ENCODE assay signal across 1 mouse cellular context in genomic region chr4:133967138-133967865, GRCm38 (mm10).
A peak's percentile ranks its signal among the peaks of the same experiment; 100 is the strongest.
TF ChIP-seq lines count a peak whose summit lies in the region.

No protein-coding gene starts in this region.

TF ChIP-seq in CH12.LX, 34 proteins besides CTCF, POLR2A, EP300 and RAD21 (continued from another document):
- TF ChIP-seq KAT2A (IDR thresholded peaks at IDR 0.05; ENCODE audit: insufficient replicate concordance, low read length) (0 out of 2 replicates have a peak, but pooled peaks have one; percentile 63), ETS1 (conservative IDR thresholded peaks at IDR 0.05; ENCODE audit: low read depth, low read length) (peak; percentile 17; the same call in 1 of the 2 replicates), ZC3H11A (IDR thresholded peaks at IDR 0.05; ENCODE audit: low read depth, low read length) (no peak), BHLHE40 (IDR thresholded peaks at IDR 0.05; ENCODE audit: low read depth, low read length) (peak; percentile 93), HCFC1 (IDR thresholded peaks at IDR 0.05; ENCODE audit: low read depth, low read length) (0 out of 2 replicates have a peak, but pooled peaks have one; percentile 9), RCOR1 (conservative IDR thresholded peaks at IDR 0.05; ENCODE audit: low read depth, low read length) (no peak), CHD1 (IDR thresholded peaks at IDR 0.05; ENCODE audit: low read depth, low read length) (no peak), POLR2AphosphoS2 (IDR thresholded peaks at IDR 0.05; ENCODE audit: low read depth, low read length) (no peak; the same call in 1 of the 2 replicates), ZNF384 (IDR thresholded peaks at IDR 0.05; ENCODE audit: low read depth, low read length) (no peak), SMC3 (IDR thresholded peaks at IDR 0.05; ENCODE audit: low read depth, low read length) (no peak), PAX5 (IDR thresholded peaks at IDR 0.05; ENCODE audit: low read length) (no peak), ZMIZ1 (IDR thresholded peaks at IDR 0.05; ENCODE audit: low read depth, low read length) (peak; percentile 46), JUND (conservative IDR thresholded peaks at IDR 0.05; ENCODE audit: low read depth, low read length) (no peak), USF1 (IDR thresholded peaks at IDR 0.05; ENCODE audit: low read depth, low read length) (no peak), ZKSCAN1 (IDR thresholded peaks at IDR 0.05; ENCODE audit: borderline replicate concordance, low read depth, low read length) (no peak), USF2 (conservative IDR thresholded peaks at IDR 0.05; ENCODE audit: low read depth, low read length) (no peak), MXI1 (IDR thresholded peaks at IDR 0.05; ENCODE audit: low read depth, low read length) (peak; percentile 95), GABPA (IDR thresholded peaks at IDR 0.05; ENCODE audit: insufficient replicate concordance, low read depth, low read length) (no peak)
